Mouse (Mus musculus): ENCODE measurements around the gene Gm3033.
"Not testable (repeated sequence)": the region's sequence is repeated elsewhere in the genome, so short reads cannot be mapped to it uniquely, and the experiment has no call there.

Gm3033 gene

DNA sequence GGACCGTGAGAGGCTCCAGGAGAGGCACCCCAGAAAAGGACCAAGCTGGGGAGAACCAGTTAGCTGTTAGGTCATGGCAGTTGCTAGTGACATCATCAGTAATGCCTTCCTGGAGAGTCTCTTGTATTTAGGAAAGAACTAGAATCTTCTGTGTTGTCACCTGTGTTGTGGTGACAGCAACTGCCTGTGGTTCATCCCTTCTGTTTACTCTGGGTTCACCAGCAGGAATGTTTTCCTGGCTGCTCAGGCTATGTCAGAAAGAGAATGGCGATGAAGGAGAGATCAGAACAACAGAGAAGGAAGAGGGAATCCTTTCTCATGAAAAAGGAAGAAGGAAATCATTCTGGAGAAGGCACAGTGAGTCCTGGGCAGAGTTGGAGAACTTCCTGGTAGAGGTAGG, at the start of gene Gm3033:
TSS of gene Gm3033 (plus strand) at position 301 of the 400 bp plus-strand sequence.
- DNase-seq, result not testable (repeated sequence)

GRCm38 (mm10) chr14:3809774-3810173, 36.3 kb upstream of the Gm3033 start, which contains the start of gene Gm3002:
TSS of gene Gm3002 (plus strand) at chr14:3810074.
- not testable (repeated sequence) for DNase-seq

- DNase-seq, result not testable (repeated sequence)
These were observed 37.8 kb downstream of the Gm3033 start, which contains the start of gene Gm2916 for GRCm38 (mm10) chr14:3883872-3884271. TSS of gene Gm2916 (plus strand) at chr14:3884172.

Data from right cerebral cortex, postnatal 25 days (tissue).